Mouse (Mus musculus) liver, adult (tissue): ENCODE data around the gene Aff4.

Experiments
- GATA4 ChIP-seq: IDR thresholded peaks from 2 replicates; pipeline ENCODE4 v1.6.1; 2014; ENCODE audit warnings: mild to moderate bottlenecking, low read length; ENCODE audit not compliant: insufficient replicate concordance

Aff4 gene

DNA sequence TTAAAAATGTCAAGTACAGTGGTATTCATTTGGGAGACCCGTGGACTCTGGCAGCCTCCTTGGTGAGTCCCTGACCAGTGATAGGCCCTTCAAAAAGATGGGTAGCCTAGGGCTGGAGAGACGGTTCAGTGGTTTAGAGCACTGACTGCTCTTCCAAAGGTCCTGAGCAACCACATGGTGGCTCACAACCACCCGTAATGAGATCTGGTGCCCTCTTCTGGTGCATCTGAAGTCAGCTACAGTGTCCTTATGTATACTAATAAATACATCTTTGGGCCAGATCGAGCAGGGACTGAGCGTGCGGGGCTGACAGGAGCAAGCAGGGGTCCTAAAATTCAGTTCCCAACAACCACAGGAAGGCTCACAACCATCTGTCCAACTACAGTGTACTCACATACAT lies 93.2 kb downstream of the Aff4 start:
- TF ChIP-seq GATA4, result no peak

DNA sequence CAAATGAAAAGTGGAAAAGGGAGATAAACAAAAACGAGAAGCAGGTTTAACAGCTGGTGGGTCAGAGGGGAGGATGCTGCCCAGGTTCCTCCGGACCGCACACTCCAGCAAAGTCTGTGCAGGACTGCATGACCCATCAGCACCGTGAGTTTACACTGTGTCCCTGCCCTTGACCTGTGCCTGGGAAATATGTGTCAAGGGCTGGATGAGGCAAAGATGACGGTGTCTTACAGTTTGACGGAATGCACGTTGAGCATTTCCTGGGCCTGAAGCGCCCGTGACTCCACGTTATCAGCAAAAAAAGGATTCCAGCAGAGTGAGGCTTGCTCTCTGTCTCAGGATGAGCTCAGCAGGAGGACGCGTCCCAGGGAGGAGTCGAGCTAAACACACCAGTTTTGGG lies 94.9 kb downstream of the Aff4 start:
- no peak for TF ChIP-seq GATA4

- TF ChIP-seq GATA4, result no peak
Observed at GRCm38 (mm10) chr11:53446183-53446582, 95.5 kb downstream of the Aff4 start.

DNA sequence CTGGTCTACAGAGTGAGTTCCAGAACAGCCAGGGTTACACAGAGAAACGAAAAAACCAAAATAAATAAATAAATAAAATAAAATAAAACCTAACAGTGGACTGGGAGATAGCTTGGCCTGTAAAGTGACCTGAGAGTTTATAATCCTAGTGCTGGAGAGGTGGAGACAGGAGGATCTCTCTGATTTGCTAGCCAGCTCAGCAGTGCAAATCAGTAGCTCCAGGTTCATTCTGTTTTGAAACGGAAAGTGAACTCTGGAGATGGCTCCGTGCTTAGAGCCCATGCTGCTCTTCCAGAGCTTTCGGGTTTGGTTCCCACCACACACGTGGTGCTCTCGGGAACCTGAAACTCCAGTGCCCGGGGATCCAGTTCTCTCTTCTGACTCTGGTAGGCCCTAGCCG lies 97.4 kb downstream of the Aff4 start:
- no peak for TF ChIP-seq GATA4

- no peak for TF ChIP-seq GATA4
Observed at GRCm38 (mm10) chr11:53448529-53448928, 97.9 kb downstream of the Aff4 start.

GRCm38 (mm10) chr11:53450070-53450705 lies 99.6 kb downstream of the Aff4 start:
- no peak for TF ChIP-seq GATA4

DNA sequence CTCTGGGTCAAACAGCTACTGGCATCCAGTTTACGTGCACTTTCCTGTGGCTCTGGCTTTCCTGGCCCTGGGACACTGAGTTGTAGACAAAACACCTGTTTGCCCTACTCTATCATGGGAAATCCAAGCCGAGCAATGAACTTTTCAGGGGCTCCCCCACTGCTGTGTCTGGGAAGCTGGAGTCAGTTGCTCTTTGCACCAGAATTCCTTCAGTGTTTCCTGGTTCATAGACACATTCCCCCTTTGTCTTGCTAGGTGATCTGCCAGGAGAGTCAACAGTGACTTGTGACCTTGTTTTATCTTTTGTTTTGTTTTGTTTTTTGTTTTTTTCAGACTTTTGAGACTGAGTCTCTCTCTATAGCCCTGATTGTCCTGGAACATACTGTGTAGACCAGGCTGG lies 100.7 kb downstream of the Aff4 start:
- no peak for TF ChIP-seq GATA4

DNA sequence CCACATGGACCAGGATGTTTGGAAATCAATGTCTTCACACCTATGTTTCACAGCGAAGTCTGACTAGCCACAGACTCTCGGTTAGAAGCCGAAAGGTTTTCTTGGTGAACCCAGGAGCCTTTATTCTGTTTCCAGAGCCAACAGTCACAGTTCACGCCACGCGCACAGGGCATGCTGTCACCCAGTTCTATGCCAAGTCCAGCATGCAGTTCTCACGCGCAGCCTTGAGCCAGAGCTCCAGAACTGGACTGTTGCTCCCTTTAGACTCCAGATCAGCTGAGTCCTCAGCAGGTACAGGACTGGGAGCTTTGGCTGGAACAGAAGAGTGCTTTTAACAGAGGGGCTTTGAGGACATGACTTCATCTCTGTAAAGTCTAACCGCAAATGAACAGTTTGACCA lies 101.8 kb downstream of the Aff4 start:
- no peak for TF ChIP-seq GATA4

- TF ChIP-seq GATA4, result no peak
Observed at GRCm38 (mm10) chr11:53453031-53453430, 102.4 kb downstream of the Aff4 start.

DNA sequence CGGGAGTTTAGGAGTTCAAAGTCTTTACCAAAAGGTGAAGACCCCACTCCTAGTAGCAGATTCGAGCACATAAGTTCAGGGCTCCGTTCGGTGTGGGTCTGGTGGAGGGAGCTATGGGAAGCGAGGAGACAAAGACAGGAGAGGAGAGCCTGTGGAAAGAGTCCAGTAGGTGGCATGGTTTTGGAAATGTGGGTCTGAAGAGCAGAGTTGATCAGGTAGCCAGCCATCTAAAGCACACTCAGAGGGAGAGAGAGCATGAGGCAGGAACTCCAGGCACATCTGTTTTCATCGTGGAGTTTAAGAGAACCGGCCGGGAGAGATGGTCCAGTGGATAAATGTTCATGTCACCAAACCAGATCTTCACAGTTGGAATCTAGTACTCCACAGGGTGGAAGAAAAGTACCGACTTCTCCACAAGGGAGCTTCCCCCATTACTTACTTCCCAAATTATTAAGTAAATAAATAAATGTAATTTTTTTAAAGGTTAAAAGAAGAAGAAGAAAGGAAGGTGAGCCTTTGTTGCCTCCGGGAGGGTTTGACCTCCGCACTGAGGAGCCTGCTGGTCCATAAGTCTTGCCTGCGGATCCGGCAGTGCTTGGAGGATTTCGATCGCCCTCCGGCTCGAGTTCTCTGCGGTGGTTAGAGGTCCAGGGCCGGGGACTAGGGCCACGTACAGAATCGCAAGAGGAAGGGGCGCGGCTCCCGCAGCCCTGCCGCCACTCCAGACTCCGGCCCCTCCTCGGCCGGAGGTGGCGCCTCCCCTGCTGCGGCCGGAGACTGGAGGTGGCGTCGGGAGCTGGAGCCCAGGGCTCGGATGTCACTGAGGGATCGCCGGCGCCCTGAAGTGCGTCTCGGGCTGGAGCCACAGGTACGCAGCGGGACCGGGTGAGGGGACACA lies 106.1 kb downstream of the Aff4 start, which contains the start of the genes Gm10447 and Shroom1:
Gene Gm10447, minus strand, starts transcription at position 637 of the 898 bp plus-strand sequence.
Gene Shroom1, plus strand, starts transcription at position 732 of the 898 bp plus-strand sequence.
- no peak for TF ChIP-seq GATA4

DNA sequence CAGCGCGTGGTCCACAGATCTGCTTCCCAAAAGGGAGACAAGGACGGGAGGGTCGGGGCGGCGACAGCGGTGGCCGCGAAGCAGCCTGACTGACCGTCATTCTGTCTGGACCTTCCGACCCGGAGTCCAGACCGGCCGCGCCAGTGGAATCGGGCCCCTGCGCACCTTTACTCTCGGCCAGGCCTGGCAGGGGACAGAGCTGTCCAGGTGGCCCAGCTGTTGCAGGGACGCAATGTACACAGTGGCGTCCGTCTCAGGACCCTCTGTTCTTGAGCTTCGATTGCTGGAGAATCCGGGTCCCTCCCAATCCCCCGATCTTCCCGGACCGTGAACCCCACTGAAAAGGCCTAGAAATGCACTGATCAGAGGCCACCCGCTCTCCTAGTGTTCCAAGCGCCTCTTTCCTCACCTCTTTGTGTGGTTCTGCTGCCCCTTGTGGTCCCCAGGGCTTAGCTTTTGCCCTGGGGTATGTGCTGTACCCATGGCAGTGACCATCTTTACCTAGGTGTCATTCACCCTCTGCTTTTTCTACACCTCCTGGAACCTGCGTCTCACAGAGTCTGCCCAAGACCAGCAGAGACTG lies 106.8 kb downstream of the Aff4 start:
- TF ChIP-seq GATA4, result no peak

DNA sequence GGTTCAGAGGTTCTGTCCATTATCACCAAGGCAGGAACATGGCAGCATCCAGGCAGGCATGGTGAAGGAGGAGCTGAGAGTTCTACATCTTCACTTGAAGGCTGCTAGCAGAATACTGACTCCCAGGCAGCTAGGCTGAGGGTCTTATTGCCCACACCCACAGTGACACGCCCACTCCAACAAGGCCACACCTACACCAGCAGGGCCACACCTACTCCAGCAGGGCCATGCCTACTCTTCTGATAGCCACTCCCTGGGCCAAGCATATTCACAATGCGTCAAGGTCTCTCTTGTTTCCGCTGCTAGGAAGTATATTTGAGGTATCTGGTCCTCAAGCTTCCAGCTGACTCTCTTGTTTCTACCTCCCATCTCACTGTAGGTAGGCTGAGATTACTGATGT lies 108.4 kb downstream of the Aff4 start:
- TF ChIP-seq GATA4, result no peak

GRCm38 (mm10) chr11:53460192-53460591 lies 109.6 kb downstream of the Aff4 start:
- no peak for TF ChIP-seq GATA4

DNA sequence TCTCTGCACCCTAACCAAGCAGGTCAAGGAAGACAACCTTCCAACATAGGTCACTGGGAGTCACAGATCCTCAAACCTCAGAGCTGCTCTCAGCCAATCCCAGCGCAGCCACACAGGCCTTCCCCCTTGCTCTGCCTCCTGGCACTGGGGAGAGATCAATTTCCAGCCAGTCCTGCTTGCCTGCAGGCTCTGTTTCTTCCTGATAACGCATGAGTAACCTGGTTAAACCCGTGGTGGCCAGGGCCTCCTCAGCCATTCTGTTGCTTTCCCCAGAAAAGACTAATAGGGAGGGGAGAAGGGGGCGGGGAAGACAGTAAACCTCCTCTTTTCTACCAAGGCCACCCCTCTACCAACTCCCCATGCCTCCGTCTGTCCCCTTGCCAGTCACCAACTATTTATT lies 111.1 kb downstream of the Aff4 start:
- peak; percentile 43; the same call in 1 of the 2 replicates for TF ChIP-seq GATA4

DNA sequence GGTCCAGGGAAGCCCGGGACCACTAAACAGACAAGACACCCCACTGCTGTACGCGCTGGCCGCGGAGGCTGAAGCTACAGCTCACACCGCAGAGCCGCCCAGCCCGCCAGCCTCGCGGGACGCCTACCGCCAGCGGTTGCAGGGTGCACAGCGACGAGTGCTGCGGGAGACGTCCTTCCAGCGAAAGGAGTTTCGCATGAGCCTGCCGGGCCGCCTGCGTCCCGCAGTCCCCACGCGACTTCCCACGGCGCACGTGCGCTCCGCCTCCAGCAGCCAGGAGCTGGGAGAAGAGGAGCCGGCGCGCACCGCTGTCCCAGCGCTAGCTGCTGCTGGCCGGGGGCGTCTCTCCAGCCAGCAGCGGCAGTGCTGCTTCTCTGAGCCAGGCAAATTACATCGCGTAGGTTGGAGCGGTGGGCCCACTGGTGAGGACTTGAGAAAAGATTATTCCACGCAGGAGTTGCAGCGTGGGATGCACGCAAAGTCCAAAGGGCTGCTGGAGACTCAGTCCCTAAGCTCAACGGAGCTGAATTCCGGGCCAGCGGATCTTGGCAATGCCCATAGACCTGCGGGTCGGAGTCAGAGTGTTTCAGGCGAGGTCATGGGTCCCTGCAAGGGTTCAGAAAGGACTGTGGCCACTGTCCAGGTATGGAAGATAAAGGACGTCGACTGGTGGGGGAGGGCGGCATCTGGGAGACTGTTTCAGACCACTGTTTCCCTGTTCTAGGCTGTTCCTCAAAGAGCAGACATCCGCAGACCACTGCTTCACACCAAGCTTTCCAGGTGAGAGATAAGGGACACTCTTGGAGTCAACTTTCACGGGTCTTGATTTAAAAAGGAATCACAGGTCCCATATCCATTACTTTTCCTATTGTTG lies 113.2 kb downstream of the Aff4 start:
- 0 out of 2 replicates have a peak, but pooled peaks have one; percentile 11 for TF ChIP-seq GATA4
